Mouse (Mus musculus) midbrain, embryonic 12.5 days (tissue): ENCODE results near the gene a. TPM values are rescaled to one million over a fixed set of nuclear protein-coding genes. Genes with fewer than 3 reads are reported as not detected.
"Not testable (repeated sequence)": the region's sequence is repeated elsewhere in the genome, so short reads cannot be mapped to it uniquely, and the experiment has no call there.

ENCODE experiments used
- ATAC-seq: fragments of 200-750 bp; cut with Nextera tagmentation; 2 replicates; pipeline ENCODE4 v1.8.0; 2017; ENCODE audit warnings: low read depth, moderate TSS enrichment, moderate library complexity; ENCODE audit not compliant: low FRiP score
- H3K27ac ChIP-seq: fragments of 300-500 bp; sonication (generic); replicated peaks from 2 replicates; pipeline ENCODE4 v1.5.1; 2016; ENCODE audit warnings: mild to moderate bottlenecking
- H3K27me3 ChIP-seq: fragments of 300-500 bp; sonication (generic); 2 replicates; pipeline ENCODE4 v1.6.1; 2016; ENCODE audit warnings: mild to moderate bottlenecking
- H3K36me3 ChIP-seq: fragments of 300-500 bp; sonication (generic); 2 replicates; pipeline ENCODE4 v1.6.1; 2016
- H3K4me1 ChIP-seq: fragments of 300-500 bp; sonication (generic); 2 replicates; pipeline ENCODE4 v1.6.1; 2016
- H3K4me2 ChIP-seq: fragments of 300-500 bp; sonication (generic); replicated peaks from 2 replicates; pipeline ENCODE4 v1.6.1; 2016; ENCODE audit warnings: mild to moderate bottlenecking, moderate library complexity
- H3K4me3 ChIP-seq: fragments of 300-500 bp; sonication (generic); 2 replicates; pipeline ENCODE4 v1.5.1; 2016; ENCODE audit warnings: mild to moderate bottlenecking
- H3K9ac ChIP-seq: fragments of 300-500 bp; sonication (generic); replicated peaks from 2 replicates; pipeline ENCODE4 v1.6.1; 2016; ENCODE audit warnings: mild to moderate bottlenecking, moderate library complexity
- H3K9me3 ChIP-seq: fragments of 300-500 bp; sonication (generic); 2 replicates; pipeline ENCODE4 v1.6.1; 2016; ENCODE audit warnings: mild to moderate bottlenecking
- WGBS: fragments of 180-500 bp; shearing (Covaris S2); methylation state at CpG from one replicate; pipeline ENCODE4 v1.1.7; 2016; 5-methylcytosine and 5-hydroxymethylcytosine counted together
- polyA plus RNA-seq: library from polyadenylated mRNA; unstranded; fragments of >200 nt; fragmentation: Nextera tagmentation; extraction: Ambion mirVana; gene quantifications from 2 replicates; pipeline ENCODE4 v1.2.1, GENCODE M21; 2016

Gene a
- polyA plus RNA-seq, 1 experiment from 2014 or later = 2.2 TPM

GRCm38 (mm10) chr2:154937547-154938390, 146.6 kb downstream of the a start:
- WGBS = 88% methylated on average over 8 of the region's 8 CpGs
- ATAC-seq = no peak
- no peak overlapping the region for H3K4me3 ChIP-seq
- peaks cover 5% of the 10 kb centered on the region; the same call in 1 of the 2 replicates for H3K27me3 ChIP-seq
- no peak overlapping the region for H3K4me2 ChIP-seq
- no peak overlapping the region for H3K9ac ChIP-seq
- no peaks in the 10 kb centered on the region for H3K36me3 ChIP-seq
- H3K4me1 ChIP-seq = peaks cover 9% of the 10 kb centered on the region; the same call in 1 of the 2 replicates
- H3K9me3 ChIP-seq = no peaks in the 10 kb centered on the region
- no peak overlapping the region for H3K27ac ChIP-seq

- no peak overlapping the region for H3K27ac ChIP-seq
- no peak for ATAC-seq
- H3K4me3 ChIP-seq = no peak overlapping the region
- no peak overlapping the region for H3K4me2 ChIP-seq
- no peaks in the 10 kb centered on the region for H3K36me3 ChIP-seq
- no peaks in the 10 kb centered on the region for H3K9me3 ChIP-seq
- 84% methylated on average over 10 of the region's 10 CpGs for WGBS
- peaks cover 11% of the 10 kb centered on the region; the same call in 1 of the 2 replicates for H3K4me1 ChIP-seq
- peaks cover 5% of the 10 kb centered on the region; the same call in 1 of the 2 replicates for H3K27me3 ChIP-seq
- no peak overlapping the region for H3K9ac ChIP-seq
Measured at GRCm38 (mm10) chr2:154941952-154942351, 150.8 kb downstream of the a start.

GRCm38 (mm10) chr2:154942546-154942945, 151.3 kb downstream of the a start:
- ATAC-seq = no peak
- WGBS = 46% methylated on average over 11 of the region's 11 CpGs
- Histone ChIP-seq H3K4me3 (no peak overlapping the region), H3K36me3 (no peaks in the 10 kb centered on the region), H3K9me3 (no peaks in the 10 kb centered on the region), H3K27ac (no peak overlapping the region), H3K27me3 (peaks cover 5% of the 10 kb centered on the region; the same call in 1 of the 2 replicates), H3K4me1 (peaks cover 11% of the 10 kb centered on the region; the same call in 1 of the 2 replicates), H3K4me2 (peak overlapping the region; percentile 23; the same call in 1 of the 2 replicates), H3K9ac (no peak overlapping the region)

- no peaks in the 10 kb centered on the region for H3K9me3 ChIP-seq
- no peaks in the 10 kb centered on the region for H3K36me3 ChIP-seq
- H3K4me2 ChIP-seq = peak overlapping the region; percentile 23
- no peak overlapping the region for H3K4me3 ChIP-seq
- H3K27me3 ChIP-seq = peaks cover 5% of the 10 kb centered on the region; the same call in 1 of the 2 replicates
- H3K9ac ChIP-seq = no peak overlapping the region
- WGBS = 7% methylated on average over 11 of the region's 11 CpGs
- no peak for ATAC-seq
- peaks cover 11% of the 10 kb centered on the region; the same call in 1 of the 2 replicates for H3K4me1 ChIP-seq
- H3K27ac ChIP-seq = no peak overlapping the region
Measured at GRCm38 (mm10) chr2:154943101-154943500, 151.9 kb downstream of the a start.

- 86% methylated on average over 3 of the region's 3 CpGs for WGBS
- Histone ChIP-seq H3K4me3 (no peak overlapping the region), H3K4me2 (no peak overlapping the region), H3K9me3 (no peaks in the 10 kb centered on the region), H3K27me3 (peaks cover 3% of the 10 kb centered on the region; the same call in 1 of the 2 replicates), H3K27ac (no peak overlapping the region), H3K36me3 (no peaks in the 10 kb centered on the region), H3K9ac (no peak overlapping the region), H3K4me1 (peaks cover 6% of the 10 kb centered on the region; the same call in 1 of the 2 replicates)
- no peak for ATAC-seq
Measured at GRCm38 (mm10) chr2:154946921-154947320, 155.7 kb downstream of the a start.

GRCm38 (mm10) chr2:154949352-154949751, 158.2 kb downstream of the a start:
- Histone ChIP-seq H3K4me2 (no peak overlapping the region), H3K9me3 (no peaks in the 10 kb centered on the region), H3K9ac (no peak overlapping the region), H3K36me3 (no peaks in the 10 kb centered on the region), H3K27me3 (no peaks in the 10 kb centered on the region), H3K4me3 (no peak overlapping the region), H3K27ac (no peak overlapping the region), H3K4me1 (no peaks in the 10 kb centered on the region)
- 81% methylated on average over 7 of the region's 7 CpGs for WGBS
- no peak for ATAC-seq

GRCm38 (mm10) chr2:154949877-154950276, 158.7 kb downstream of the a start:
- H3K4me2 ChIP-seq = no peak overlapping the region
- no peaks in the 10 kb centered on the region for H3K27me3 ChIP-seq
- H3K27ac ChIP-seq = no peak overlapping the region
- no peak overlapping the region for H3K9ac ChIP-seq
- 82% methylated on average over 9 of the region's 9 CpGs for WGBS
- ATAC-seq = no peak
- no peaks in the 10 kb centered on the region for H3K4me1 ChIP-seq
- H3K4me3 ChIP-seq = no peak overlapping the region
- H3K9me3 ChIP-seq = no peaks in the 10 kb centered on the region
- H3K36me3 ChIP-seq = no peaks in the 10 kb centered on the region

- Histone ChIP-seq H3K4me1 (no peaks in the 10 kb centered on the region), H3K36me3 (no peaks in the 10 kb centered on the region), H3K4me3 (no peak overlapping the region), H3K9me3 (no peaks in the 10 kb centered on the region), H3K4me2 (no peak overlapping the region), H3K9ac (no peak overlapping the region), H3K27ac (no peak overlapping the region), H3K27me3 (no peaks in the 10 kb centered on the region)
- 66% methylated on average over 5 of the region's 5 CpGs for whole genome bisulfite sequencing
- no peak for ATAC-seq
Measured at GRCm38 (mm10) chr2:154950601-154951000, 159.4 kb downstream of the a start.

GRCm38 (mm10) chr2:154959486-154959885, 168.3 kb downstream of the a start:
- ATAC-seq = no peak
- Histone ChIP-seq H3K4me2 (no peak overlapping the region), H3K27me3 (no peaks in the 10 kb centered on the region), H3K4me1 (no peaks in the 10 kb centered on the region), H3K4me3 (no peak overlapping the region), H3K9me3 (no peaks in the 10 kb centered on the region), H3K36me3 (no peaks in the 10 kb centered on the region), H3K9ac (no peak overlapping the region), H3K27ac (no peak overlapping the region)
- WGBS = 89% methylated on average over 5 of the region's 5 CpGs

- no peak overlapping the region for H3K4me2 ChIP-seq
- H3K27ac ChIP-seq = no peak overlapping the region
- 88% methylated on average over 3 of the region's 3 CpGs for WGBS
- H3K4me1 ChIP-seq = no peaks in the 10 kb centered on the region
- H3K27me3 ChIP-seq = no peaks in the 10 kb centered on the region
- ATAC-seq = no peak
- H3K9ac ChIP-seq = no peak overlapping the region
- no peak overlapping the region for H3K4me3 ChIP-seq
- no peaks in the 10 kb centered on the region for H3K36me3 ChIP-seq
- no peaks in the 10 kb centered on the region for H3K9me3 ChIP-seq
Measured at GRCm38 (mm10) chr2:154959909-154960308, 168.7 kb downstream of the a start.

GRCm38 (mm10) chr2:154963176-154963575, 172.0 kb downstream of the a start:
- Histone ChIP-seq H3K4me2 (no peak overlapping the region), H3K9me3 (no peaks in the 10 kb centered on the region), H3K27me3 (no peaks in the 10 kb centered on the region), H3K27ac (no peak overlapping the region), H3K4me1 (no peaks in the 10 kb centered on the region), H3K9ac (no peak overlapping the region), H3K4me3 (no peak overlapping the region), H3K36me3 (no peaks in the 10 kb centered on the region)
- WGBS = 50% methylated on average over 5 of the region's 5 CpGs
- no peak for ATAC-seq

- 78% methylated on average over 14 of the region's 14 CpGs for WGBS
- ATAC-seq = not testable (repeated sequence)
Measured at GRCm38 (mm10) chr2:154969740-154970397, 178.7 kb downstream of the a start.

More at GRCm38 (mm10) chr2:154969740-154970397, 178.7 kb downstream of the a start:
- not testable (repeated sequence) for H3K27me3 ChIP-seq, H3K27ac ChIP-seq, H3K4me1 ChIP-seq, H3K9me3 ChIP-seq, H3K9ac ChIP-seq, H3K36me3 ChIP-seq, H3K4me2 ChIP-seq, H3K4me3 ChIP-seq
